Mouse (Mus musculus) C3H10T1/2 (cell line): ENCODE data around the gene Mrpl14. TPM values are rescaled to one million over a fixed set of nuclear protein-coding genes. Genes with fewer than 3 reads are reported as not detected.

Experiments used
- polyA plus RNA-seq, 2 experiments: library from polyadenylated mRNA; unstranded; fragments of >200 nt; fragmentation: generic; extraction: Trizol; gene quantifications; one replicate each; pipeline ENCODE4 v1.2.1; 2012; ENCODE audit warnings: missing spikeins in 2 of 2

Mrpl14 gene
- 100 to 1,000 TPM; 383 to 513 TPM for polyA plus RNA-seq

DNA sequence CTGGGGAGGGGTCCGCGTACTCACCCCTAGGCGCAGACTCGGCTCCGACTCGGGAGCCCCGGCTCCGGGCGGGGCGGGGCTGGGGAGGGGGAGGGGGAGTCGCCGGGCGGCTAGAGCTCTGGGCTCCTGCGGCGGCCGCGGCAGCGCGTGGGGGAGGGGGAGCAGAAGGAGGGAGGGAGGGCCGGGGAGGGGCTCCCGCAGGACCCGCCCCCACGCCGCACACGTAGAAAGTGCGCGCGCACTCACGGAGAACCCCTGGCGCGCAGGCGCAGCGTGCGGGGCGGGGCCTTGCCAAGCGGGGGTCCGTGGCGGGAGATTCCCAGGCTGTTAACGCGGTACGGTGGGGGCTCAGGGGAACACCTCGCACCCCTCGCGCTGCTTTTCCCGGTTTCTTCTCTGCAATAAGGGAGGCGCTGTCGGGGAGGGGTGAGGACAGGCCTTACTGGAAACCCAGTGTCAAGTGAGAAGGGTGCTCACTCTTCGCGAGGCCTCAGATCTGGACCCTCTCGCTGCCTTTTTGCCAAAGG is at the start of gene Mrpl14:
Mrpl14 (plus strand) TSS at position 230 of the 527 bp plus-strand sequence.

DNA sequence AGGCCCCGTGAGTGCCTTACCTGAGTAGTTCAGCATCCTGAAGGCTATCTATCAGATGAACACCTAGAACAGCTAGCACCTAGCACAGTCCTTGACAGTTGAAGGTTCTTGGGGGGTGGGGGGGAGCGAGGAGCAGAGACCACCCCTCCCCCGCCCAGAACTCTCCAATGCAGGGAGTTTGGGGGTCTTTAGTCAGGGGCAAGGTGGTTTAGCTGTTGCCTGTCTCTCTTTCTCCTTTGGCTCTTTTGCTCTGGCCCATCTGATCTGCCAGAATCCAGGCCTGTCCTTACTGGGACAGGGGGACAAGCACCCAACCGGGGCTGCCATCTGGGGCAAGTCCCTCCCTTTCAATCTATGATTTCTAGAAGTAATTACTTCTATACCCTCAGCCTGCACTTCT is 26.9 kb upstream of the Mrpl14 start, which contains the start of gene Capn11:
Capn11 (minus strand) TSS at position 101 of the 400 bp plus-strand sequence.

DNA sequence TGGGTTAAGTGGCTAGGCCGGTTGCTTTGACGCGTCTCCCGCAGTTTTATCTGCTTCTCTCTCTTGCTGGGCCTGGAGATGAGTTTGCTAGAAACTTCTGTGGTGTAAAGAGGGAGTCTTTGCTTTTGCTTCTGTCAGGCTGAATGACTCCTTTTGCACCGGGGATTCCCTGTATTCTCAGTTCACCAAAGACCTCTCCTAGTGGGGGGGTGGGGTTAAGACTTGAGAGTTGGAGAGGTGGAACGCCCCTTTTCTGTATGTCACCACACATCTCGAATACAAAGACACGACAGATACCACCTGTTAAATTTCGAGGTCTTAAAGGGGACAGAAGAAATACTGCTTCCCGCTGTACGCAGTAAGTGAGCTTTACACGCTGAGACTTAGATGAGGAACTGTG is 594 bp downstream of the Mrpl14 start, which contains the start of gene Tmem63b:
Tmem63b (minus strand) TSS at position 190 of the 400 bp plus-strand sequence.

DNA sequence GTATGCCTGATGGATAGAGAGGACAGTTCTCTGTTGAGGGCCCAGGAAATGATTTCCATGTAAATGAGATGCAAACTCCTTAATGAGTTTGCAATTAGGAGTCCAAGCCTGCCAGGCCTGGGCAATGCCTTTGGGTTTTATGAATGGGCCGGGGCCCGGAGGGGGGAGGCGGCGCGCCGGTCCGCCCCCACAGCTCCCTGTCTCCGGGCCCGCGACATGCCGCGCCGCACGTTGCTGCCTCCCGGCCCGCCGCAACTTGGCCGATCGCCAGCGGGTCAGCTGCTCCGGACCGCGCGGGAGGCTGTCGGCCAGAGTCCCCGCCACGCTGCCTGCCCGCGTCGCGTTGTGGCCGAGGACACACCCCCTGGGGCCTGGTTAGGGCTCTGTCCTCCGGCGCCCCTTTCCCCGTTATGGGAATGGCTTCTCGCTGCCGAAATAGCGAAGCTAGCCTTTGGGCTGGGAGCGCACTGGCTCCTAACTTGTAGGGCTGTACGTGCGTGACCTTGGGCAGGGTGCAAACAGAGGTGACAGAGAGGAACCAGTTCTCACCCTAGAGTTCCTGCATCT is 47.7 kb downstream of the Mrpl14 start, which contains the start of gene 1600014C23Rik:
1600014C23Rik (minus strand) TSS at position 110 of the 567 bp plus-strand sequence.

Other genes starting within 250 kb of the Mrpl14 start
- gene Spats1, start 210.9 kb upstream of the Mrpl14 start, polyA plus RNA-seq, result under 1 TPM; 0.02 to 0.18 TPM
- gene Aars2, start 179.5 kb upstream of the Mrpl14 start, polyA plus RNA-seq, result 1 to 10 TPM; 8.8 to 9.1 TPM
- gene Tcte1, start 162.9 kb upstream of the Mrpl14 start, polyA plus RNA-seq, result not detected
- under 1 TPM; under 0.01 to 0.01 TPM for gene Tmem151b, start 136.6 kb upstream of the Mrpl14 start, polyA plus RNA-seq
- gene Nfkbie, start 130.6 kb upstream of the Mrpl14 start, polyA plus RNA-seq, result 10 to 100 TPM; 10.4 to 27.8 TPM
- 100 to 1,000 TPM; 102 to 176 TPM for gene Slc35b2, start 122.4 kb upstream of the Mrpl14 start, polyA plus RNA-seq
- 1,000 to 10,000 TPM; 1,208 to 1,445 TPM for gene Hsp90ab1, start 113.1 kb upstream of the Mrpl14 start, polyA plus RNA-seq
- 100 to 1,000 TPM; 278 to 332 TPM for gene Slc29a1, start 86.7 kb upstream of the Mrpl14 start, polyA plus RNA-seq
- under 1 TPM; 0.05 to 0.26 TPM for gene Mymx, start 84.2 kb upstream of the Mrpl14 start, polyA plus RNA-seq
- under 1 TPM in 1 of 2 experiments, not detected in 1; 0.35 TPM for gene Capn11, start 27.0 kb upstream of the Mrpl14 start, polyA plus RNA-seq
- 10 to 100 TPM; 20.6 to 48.1 TPM for gene Tmem63b, start 583 bp downstream of the Mrpl14 start, polyA plus RNA-seq
- not detected for gene 1600014C23Rik, start 47.5 kb downstream of the Mrpl14 start, polyA plus RNA-seq